In the genomic region with DNA sequence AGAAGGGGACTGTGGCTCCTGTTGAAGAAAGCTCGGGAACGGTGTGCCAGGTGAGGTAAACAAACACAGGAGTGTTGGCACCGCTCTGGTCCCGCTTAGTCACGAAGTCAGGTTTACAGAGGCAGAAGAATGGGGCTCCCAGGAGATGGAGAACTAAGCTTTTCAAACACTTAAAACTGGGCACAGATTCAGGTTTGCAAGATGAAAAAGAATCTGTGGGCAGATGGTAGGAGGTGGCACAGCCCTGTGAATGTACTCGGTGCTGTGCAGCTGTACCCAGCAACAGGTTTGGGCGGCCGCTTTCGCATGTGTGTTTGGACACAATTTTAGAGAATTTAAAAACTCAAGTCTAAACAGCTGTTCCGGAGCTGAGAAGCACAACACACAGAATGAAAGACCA, we compare ENCODE assay signal across 14 mouse cellular contexts. TPM values are rescaled to one million over a fixed set of nuclear protein-coding genes. Genes with fewer than 3 reads are reported as not detected.
A peak's percentile ranks its signal among the peaks of the same experiment; 100 is the strongest.
DNase-seq lines count a peak whose midpoint lies in the region; ATAC-seq and TF ChIP-seq lines count a peak whose summit lies in the region.
"Had no signal": no experiment of that assay in that cellular context is flagged by ENCODE, and none has a peak within 500 bp of the region (broad histone marks: within the 10 kb centered on the region; RNA-seq: fewer than 3 reads in every experiment).

No protein-coding gene starts in this region.

- peak overlapping the region; percentile 12; the same call in 1 of the 2 replicates for H3K4me3 ChIP-seq in lung, postnatal 0 days (ENCODE audit: low read depth, low read length)
- no peak overlapping the region for H3K4me3 ChIP-seq in stomach, postnatal 0 days (ENCODE audit: low read depth, low read length)
- H3K4me3 ChIP-seq: embryonic facial prominence, embryonic 15.5 days; intestine, embryonic 15.5 days; limb, embryonic 12.5 days; megakaryocyte, embryonic 14.5 days had no signal

- no peaks in the 10 kb centered on the region for H3K4me1 ChIP-seq in lung, postnatal 0 days (ENCODE audit: insufficient read depth, low read depth, low read length)
- H3K4me1 ChIP-seq in stomach, postnatal 0 days (replicated peaks; ENCODE audit: control insufficient read depth, insufficient read depth): no peaks in the 10 kb centered on the region
- H3K4me1 ChIP-seq: embryonic facial prominence, embryonic 15.5 days; intestine, embryonic 15.5 days; limb, embryonic 12.5 days; megakaryocyte, embryonic 14.5 days had no signal

- DNase-seq in left cerebral cortex, adult 11 months (ENCODE audit: low spot score): peak; percentile 25
- no peak for DNase-seq in left cerebral cortex, postnatal 4 days
- DNase-seq in layer of hippocampus, postnatal 36 days: peak; percentile 3 to 6
- peak; percentile 88 for DNase-seq in lung, postnatal 0 days (ENCODE audit: low spot score)
- peak; percentile 16 for DNase-seq in stomach, postnatal 0 days (ENCODE audit: low spot score)
- DNase-seq in heart, postnatal 14 days: no peak
- DNase-seq in urinary bladder, postnatal 36 days (ENCODE audit: low spot score in 2 of 2): no peak
- DNase-seq in kidney, postnatal 25 days: no peak
- DNase-seq: adrenal gland, postnatal 36 days; cerebellum, adult 9-11 months had no signal

- intact Hi-C loops in left cerebral cortex, postnatal 4 days (cut with DNase I): no loop called here
- intact Hi-C loops in heart, postnatal 14 days (cut with DNase I): no loop called here

- H3K9me3 ChIP-seq in lung, postnatal 0 days (ENCODE audit: low read length): no peaks in the 10 kb centered on the region
- no peaks in the 10 kb centered on the region for H3K9me3 ChIP-seq in stomach, postnatal 0 days (ENCODE audit: control insufficient read depth, low read length)
- H3K9me3 ChIP-seq: embryonic facial prominence, embryonic 15.5 days; intestine, embryonic 15.5 days; limb, embryonic 12.5 days; megakaryocyte, embryonic 14.5 days had no signal

- WGBS in lung, postnatal 0 days: 53% methylated on average over 10 of the region's 10 CpGs
- WGBS in stomach, postnatal 0 days: 59% methylated on average over 10 of the region's 10 CpGs

- peak overlapping the region; percentile 35 for H3K4me2 ChIP-seq in lung, postnatal 0 days (replicated peaks; ENCODE audit: low read depth, low read length)
- H3K4me2 ChIP-seq in stomach, postnatal 0 days (replicated peaks; ENCODE audit: low read depth): no peak overlapping the region
- H3K4me2 ChIP-seq: embryonic facial prominence, embryonic 15.5 days; intestine, embryonic 15.5 days; limb, embryonic 12.5 days had no signal

- no peaks in the 10 kb centered on the region for H3K36me3 ChIP-seq in lung, postnatal 0 days (ENCODE audit: insufficient read depth, low read length)
- no peaks in the 10 kb centered on the region for H3K36me3 ChIP-seq in stomach, postnatal 0 days (ENCODE audit: control insufficient read depth, insufficient read depth, low read length)
- H3K36me3 ChIP-seq: embryonic facial prominence, embryonic 15.5 days; intestine, embryonic 15.5 days; limb, embryonic 12.5 days had no signal

- H3K27ac ChIP-seq in lung, postnatal 0 days (ENCODE audit: low read length): peak overlapping the region; percentile 35; the same call in 1 of the 2 replicates
- no peak overlapping the region for H3K27ac ChIP-seq in stomach, postnatal 0 days (replicated peaks)
- H3K27ac ChIP-seq: embryonic facial prominence, embryonic 15.5 days; intestine, embryonic 15.5 days; limb, embryonic 12.5 days had no signal

- TF ChIP-seq EP300 in lung, postnatal 0 days (IDR thresholded peaks at IDR 0.05): peak; percentile 25; the same call in 1 of the 2 replicates
- no peak for TF ChIP-seq EP300 in stomach, postnatal 0 days (optimal IDR thresholded peaks at IDR 0.05)

- TF ChIP-seq CTCF in lung, postnatal 0 days (IDR thresholded peaks at IDR 0.05): no peak
- no peak for TF ChIP-seq CTCF in stomach, postnatal 0 days (IDR thresholded peaks at IDR 0.05; ENCODE audit: low read depth)

- H3K9ac ChIP-seq in lung, postnatal 0 days (replicated peaks; ENCODE audit: low read depth): no peak overlapping the region
- no peak overlapping the region for H3K9ac ChIP-seq in stomach, postnatal 0 days (ENCODE audit: low read length)
- H3K9ac ChIP-seq: embryonic facial prominence, embryonic 15.5 days; intestine, embryonic 15.5 days; limb, embryonic 12.5 days had no signal

- H3K27me3 ChIP-seq in lung, postnatal 0 days (replicated peaks; ENCODE audit: insufficient read depth, low read length): no peaks in the 10 kb centered on the region
- no peaks in the 10 kb centered on the region for H3K27me3 ChIP-seq in stomach, postnatal 0 days (ENCODE audit: control insufficient read depth, insufficient read depth, low read length)
- H3K27me3 ChIP-seq: embryonic facial prominence, embryonic 15.5 days; intestine, embryonic 15.5 days; limb, embryonic 12.5 days; megakaryocyte, embryonic 14.5 days had no signal

- ATAC-seq in lung, postnatal 0 days: peak; percentile 93
- ATAC-seq in stomach, postnatal 0 days (ENCODE audit: low FRiP score, low TSS enrichment): 0 out of 2 replicates have a peak, but pooled peaks have one; percentile 47
- ATAC-seq: intestine, embryonic 15.5 days had no signal

RNA-seq across cellular contexts. Expression of a gene that starts 48.9 kb away (rescaled TPM):
- total RNA-seq in left cerebral cortex, postnatal 4 days (2021): 10 to 100 TPM; 15.8 to 16.2 TPM
- total RNA-seq in layer of hippocampus, postnatal 36 days (2021): 10 to 100 TPM in 1 of 2 experiments, 1 to 10 TPM in 1; 9.9 to 10.2 TPM
- polyA plus RNA-seq in lung, postnatal 0 days (2015; fragmentation: Nextera tagmentation; extraction: Ambion mirVana): 58.0 and 60.2 TPM in 2 replicates
- polyA plus RNA-seq in stomach, postnatal 0 days (2015; fragmentation: Nextera tagmentation; extraction: Ambion mirVana): 41.0 and 44.6 TPM in 2 replicates
- 10 to 100 TPM; 54.6 to 57.4 TPM for total RNA-seq in heart, postnatal 14 days (2021)

Comparison
In these comparisons a context has a peak if more than half of its experiments do, and no peak if none do; other contexts are left out.
1. DNase-seq: peak in left cerebral cortex, adult 11 months (single experiment), layer of hippocampus, postnatal 36 days (2 of 2), lung, postnatal 0 days (single experiment) and stomach, postnatal 0 days (single experiment); none in left cerebral cortex, postnatal 4 days (single experiment), heart, postnatal 14 days (0 of 2), urinary bladder, postnatal 36 days (0 of 2) and kidney, postnatal 25 days (0 of 2).